Mouse (Mus musculus): ENCODE measurements at regions not wholly inside any gene's neighbourhood (a gene's known extent, or its start where the extent isn't known, plus 50 kb on each side); places are given as distances from the start of the nearest gene placed in this dataset.

DNA sequence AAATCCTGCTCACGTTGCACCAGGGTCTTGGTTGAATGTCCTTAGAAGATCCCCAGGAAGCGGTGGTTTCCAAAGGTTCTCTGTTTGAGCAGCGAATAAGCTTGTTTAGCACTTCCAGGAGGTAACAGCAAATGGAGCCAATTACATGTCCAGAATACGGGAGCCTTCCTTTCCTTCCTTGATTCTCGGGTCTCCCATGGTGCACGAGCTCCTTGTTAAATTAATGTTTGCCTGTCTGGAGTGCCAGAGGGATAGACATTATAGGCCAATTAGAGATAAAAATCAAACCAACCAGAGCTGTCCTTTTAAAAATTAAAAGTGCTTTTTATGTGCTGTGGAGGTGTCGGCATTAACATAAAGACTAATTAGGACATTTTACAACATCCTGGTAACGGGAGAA, 437.0 kb downstream of the Slc4a3 start:
- Histone ChIP-seq H3K27me3 (ENCODE audit: control insufficient read depth, insufficient read depth, low read length) (no peaks in the 10 kb centered on the region), H3K36me3 (replicated peaks; ENCODE audit: control insufficient read depth, insufficient read depth) (no peaks in the 10 kb centered on the region), H3K4me1 (replicated peaks; ENCODE audit: control insufficient read depth, insufficient read depth, low read length) (no peaks in the 10 kb centered on the region), H3K4me3 (replicated peaks; ENCODE audit: low read length) (no peak overlapping the region), H3K9me3 (ENCODE audit: control insufficient read depth, low read length) (no peaks in the 10 kb centered on the region), H3K9ac (no peak overlapping the region), H3K27ac (no peak overlapping the region), H3K4me2 (replicated peaks) (no peak overlapping the region)
- ATAC-seq (ENCODE audit: low FRiP score) (no peak), DNase-seq (ENCODE audit: low spot score) (no peak)
- 70% methylated on average over 8 of the region's 8 CpGs for WGBS

- no peak overlapping the region for H3K4me2 ChIP-seq (replicated peaks)
- H3K27ac ChIP-seq = no peak overlapping the region
- WGBS = 89% methylated on average over 3 of the region's 3 CpGs
- H3K36me3 ChIP-seq (replicated peaks; ENCODE audit: control insufficient read depth, insufficient read depth) = no peaks in the 10 kb centered on the region
- H3K27me3 ChIP-seq (ENCODE audit: control insufficient read depth, insufficient read depth, low read length) = no peaks in the 10 kb centered on the region
- H3K9me3 ChIP-seq (ENCODE audit: control insufficient read depth, low read length) = no peaks in the 10 kb centered on the region
- no peak for DNase-seq (ENCODE audit: low spot score)
- H3K4me1 ChIP-seq (replicated peaks; ENCODE audit: control insufficient read depth, insufficient read depth, low read length) = no peaks in the 10 kb centered on the region
- no peak overlapping the region for H3K4me3 ChIP-seq (replicated peaks; ENCODE audit: low read length)
- H3K9ac ChIP-seq = no peak overlapping the region
- no peak for ATAC-seq (ENCODE audit: low FRiP score)
These were observed 437.4 kb downstream of the Slc4a3 start for GRCm38 (mm10) chr1:75983487-75983886.

GRCm38 (mm10) chr1:75988496-75988895, 442.4 kb downstream of the Slc4a3 start:
- H3K27ac ChIP-seq = no peak overlapping the region
- H3K9me3 ChIP-seq (ENCODE audit: control insufficient read depth, low read length) = no peaks in the 10 kb centered on the region
- ATAC-seq (ENCODE audit: low FRiP score) (no peak), DNase-seq (ENCODE audit: low spot score) (no peak)
- H3K4me3 ChIP-seq (replicated peaks; ENCODE audit: low read length) = no peak overlapping the region
- H3K9ac ChIP-seq = no peak overlapping the region
- H3K36me3 ChIP-seq (replicated peaks; ENCODE audit: control insufficient read depth, insufficient read depth) = no peaks in the 10 kb centered on the region
- 76% methylated on average over 3 of the region's 3 CpGs for WGBS
- no peaks in the 10 kb centered on the region for H3K27me3 ChIP-seq (ENCODE audit: control insufficient read depth, insufficient read depth, low read length)
- no peak overlapping the region for H3K4me2 ChIP-seq (replicated peaks)
- no peaks in the 10 kb centered on the region for H3K4me1 ChIP-seq (replicated peaks; ENCODE audit: control insufficient read depth, insufficient read depth, low read length)

- 97% methylated on average over 3 of the region's 3 CpGs for WGBS
- no peak overlapping the region for H3K27ac ChIP-seq
These were observed 446.0 kb downstream of the Slc4a3 start for GRCm38 (mm10) chr1:75992039-75992438.

GRCm38 (mm10) chr1:75997222-75997621, 451.2 kb downstream of the Slc4a3 start:
- no peak for DNase-seq (ENCODE audit: low spot score)
- Histone ChIP-seq H3K4me3 (replicated peaks; ENCODE audit: low read length) (no peak overlapping the region), H3K4me2 (replicated peaks) (no peak overlapping the region), H3K27me3 (ENCODE audit: control insufficient read depth, insufficient read depth, low read length) (no peaks in the 10 kb centered on the region), H3K4me1 (replicated peaks; ENCODE audit: control insufficient read depth, insufficient read depth, low read length) (0 out of 2 replicates have a peak, but pooled peaks cover 4% of the 10 kb centered on the region), H3K27ac (no peak overlapping the region), H3K9me3 (ENCODE audit: control insufficient read depth, low read length) (no peaks in the 10 kb centered on the region), H3K9ac (no peak overlapping the region), H3K36me3 (replicated peaks; ENCODE audit: control insufficient read depth, insufficient read depth) (no peaks in the 10 kb centered on the region)
- no peak for ATAC-seq (ENCODE audit: low FRiP score)
- WGBS = 73% methylated on average over 3 of the region's 3 CpGs

More at GRCm38 (mm10) chr1:75992039-75992438, 446.0 kb downstream of the Slc4a3 start:
- no peak for DNase-seq (ENCODE audit: low spot score)
- no peaks in the 10 kb centered on the region for H3K36me3 ChIP-seq (replicated peaks; ENCODE audit: control insufficient read depth, insufficient read depth)
- no peak for ATAC-seq (ENCODE audit: low FRiP score)
- no peak overlapping the region for H3K4me2 ChIP-seq (replicated peaks)
- H3K9me3 ChIP-seq (ENCODE audit: control insufficient read depth, low read length) = no peaks in the 10 kb centered on the region
- H3K4me3 ChIP-seq (replicated peaks; ENCODE audit: low read length) = no peak overlapping the region
- no peak overlapping the region for H3K9ac ChIP-seq
- no peaks in the 10 kb centered on the region for H3K4me1 ChIP-seq (replicated peaks; ENCODE audit: control insufficient read depth, insufficient read depth, low read length)
- no peaks in the 10 kb centered on the region for H3K27me3 ChIP-seq (ENCODE audit: control insufficient read depth, insufficient read depth, low read length)

DNA sequence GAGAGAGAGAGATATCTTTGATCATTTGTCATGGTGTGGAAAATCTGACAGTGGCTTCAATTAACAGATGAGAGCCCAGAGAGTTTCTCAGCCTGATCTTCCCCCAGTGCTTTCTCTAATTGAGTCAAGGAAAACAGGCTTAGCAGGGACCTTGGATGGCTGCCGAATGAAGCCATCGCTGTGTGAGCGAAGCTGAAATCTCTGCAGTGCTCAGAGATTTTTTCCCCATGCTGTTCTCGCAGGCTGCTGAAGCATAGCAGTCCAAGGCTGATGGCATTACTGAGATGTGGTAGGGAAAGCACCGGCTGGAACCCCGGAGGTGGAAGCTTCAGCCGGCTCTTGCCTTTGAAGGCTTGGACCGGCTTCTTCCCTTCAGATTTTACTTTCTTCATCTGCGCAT, 455.1 kb downstream of the Slc4a3 start:
- Histone ChIP-seq H3K36me3 (replicated peaks; ENCODE audit: control insufficient read depth, insufficient read depth) (no peaks in the 10 kb centered on the region), H3K4me1 (replicated peaks; ENCODE audit: control insufficient read depth, insufficient read depth, low read length) (0 out of 2 replicates have a peak, but pooled peaks cover 4% of the 10 kb centered on the region), H3K27ac (no peak overlapping the region; the same call in 1 of the 2 replicates), H3K27me3 (ENCODE audit: control insufficient read depth, insufficient read depth, low read length) (no peaks in the 10 kb centered on the region), H3K9ac (no peak overlapping the region), H3K4me2 (replicated peaks) (no peak overlapping the region), H3K4me3 (replicated peaks; ENCODE audit: low read length) (no peak overlapping the region), H3K9me3 (ENCODE audit: control insufficient read depth, low read length) (no peaks in the 10 kb centered on the region)
- no peak for DNase-seq (ENCODE audit: low spot score)
- WGBS = 73% methylated on average over 9 of the region's 9 CpGs
- ATAC-seq (ENCODE audit: low FRiP score) = no peak

GRCm38 (mm10) chr1:76009601-76010000, 463.5 kb downstream of the Slc4a3 start:
- Histone ChIP-seq H3K4me1 (replicated peaks; ENCODE audit: control insufficient read depth, insufficient read depth, low read length) (no peaks in the 10 kb centered on the region), H3K36me3 (replicated peaks; ENCODE audit: control insufficient read depth, insufficient read depth) (no peaks in the 10 kb centered on the region), H3K4me2 (replicated peaks) (no peak overlapping the region), H3K27me3 (ENCODE audit: control insufficient read depth, insufficient read depth, low read length) (no peaks in the 10 kb centered on the region), H3K9ac (no peak overlapping the region), H3K9me3 (ENCODE audit: control insufficient read depth, low read length) (no peaks in the 10 kb centered on the region), H3K27ac (no peak overlapping the region), H3K4me3 (replicated peaks; ENCODE audit: low read length) (no peak overlapping the region)
- ATAC-seq (ENCODE audit: low FRiP score) (no peak), DNase-seq (ENCODE audit: low spot score) (no peak)
- 31% methylated on average over 3 of the region's 3 CpGs for WGBS

- 89% methylated on average over 4 of the region's 4 CpGs for WGBS
These were observed 464.2 kb downstream of the Slc4a3 start for GRCm38 (mm10) chr1:76010212-76010800.

GRCm38 (mm10) chr1:76018588-76018987, 472.5 kb downstream of the Slc4a3 start:
- WGBS = 84% methylated on average over 6 of the region's 6 CpGs
- Histone ChIP-seq H3K27me3 (ENCODE audit: control insufficient read depth, insufficient read depth, low read length) (no peaks in the 10 kb centered on the region), H3K4me1 (replicated peaks; ENCODE audit: control insufficient read depth, insufficient read depth, low read length) (no peaks in the 10 kb centered on the region), H3K4me3 (replicated peaks; ENCODE audit: low read length) (no peak overlapping the region), H3K4me2 (replicated peaks) (no peak overlapping the region), H3K9ac (no peak overlapping the region), H3K36me3 (replicated peaks; ENCODE audit: control insufficient read depth, insufficient read depth) (no peaks in the 10 kb centered on the region), H3K27ac (no peak overlapping the region), H3K9me3 (ENCODE audit: control insufficient read depth, low read length) (no peaks in the 10 kb centered on the region)
- ATAC-seq (ENCODE audit: low FRiP score) (no peak), DNase-seq (ENCODE audit: low spot score) (no peak)

More at GRCm38 (mm10) chr1:76010212-76010800, 464.2 kb downstream of the Slc4a3 start:
- H3K4me2 ChIP-seq (replicated peaks) = no peak overlapping the region
- H3K27ac ChIP-seq = no peak overlapping the region
- DNase-seq (ENCODE audit: low spot score) (no peak), ATAC-seq (ENCODE audit: low FRiP score) (no peak)
- no peaks in the 10 kb centered on the region for H3K4me1 ChIP-seq (replicated peaks; ENCODE audit: control insufficient read depth, insufficient read depth, low read length)
- H3K9me3 ChIP-seq (ENCODE audit: control insufficient read depth, low read length) = no peaks in the 10 kb centered on the region
- H3K4me3 ChIP-seq (replicated peaks; ENCODE audit: low read length) = no peak overlapping the region
- no peak overlapping the region for H3K9ac ChIP-seq
- H3K36me3 ChIP-seq (replicated peaks; ENCODE audit: control insufficient read depth, insufficient read depth) = no peaks in the 10 kb centered on the region
- H3K27me3 ChIP-seq (ENCODE audit: control insufficient read depth, insufficient read depth, low read length) = no peaks in the 10 kb centered on the region

- WGBS = 86% methylated on average over 11 of the region's 11 CpGs
- no peak for ATAC-seq (ENCODE audit: low FRiP score)
- no peaks in the 10 kb centered on the region for H3K9me3 ChIP-seq (ENCODE audit: control insufficient read depth, low read length)
These were observed 473.0 kb downstream of the Slc4a3 start for GRCm38 (mm10) chr1:76019071-76019470.

More at GRCm38 (mm10) chr1:76019071-76019470, 473.0 kb downstream of the Slc4a3 start:
- Histone ChIP-seq H3K36me3 (replicated peaks; ENCODE audit: control insufficient read depth, insufficient read depth) (no peaks in the 10 kb centered on the region), H3K27ac (no peak overlapping the region), H3K4me2 (replicated peaks) (no peak overlapping the region), H3K27me3 (ENCODE audit: control insufficient read depth, insufficient read depth, low read length) (no peaks in the 10 kb centered on the region), H3K4me1 (replicated peaks; ENCODE audit: control insufficient read depth, insufficient read depth, low read length) (no peaks in the 10 kb centered on the region), H3K4me3 (replicated peaks; ENCODE audit: low read length) (no peak overlapping the region), H3K9ac (no peak overlapping the region)
- DNase-seq (ENCODE audit: low spot score) = no peak
